Mouse (Mus musculus) E14TG2a.4 (cell line): ENCODE measurements around the gene Gm6020.

ENCODE experiments used
- H3K27me3 ChIP-seq: 2 replicates; pipeline ENCODE4 v1.6.1; 2014; ENCODE audit warnings: low read length, control low read depth; ENCODE audit not compliant: insufficient read depth
- H3K36me3 ChIP-seq: 2 replicates; pipeline ENCODE4 v1.6.1; 2014; ENCODE audit warnings: low read length, control low read depth; ENCODE audit not compliant: insufficient read depth
- H3K4me1 ChIP-seq: replicated peaks from 2 replicates; pipeline ENCODE4 v1.6.1; 2014; ENCODE audit warnings: low read depth, low read length, control low read depth
- H3K4me3 ChIP-seq: replicated peaks from 2 replicates; pipeline ENCODE4 v1.5.1; 2014; ENCODE audit warnings: mild to moderate bottlenecking, low read length
- H3K9me3 ChIP-seq: 2 replicates; pipeline ENCODE4 v1.6.1; 2014; ENCODE audit warnings: low read length, control low read depth
- CTCF ChIP-seq: conservative IDR thresholded peaks from 2 replicates; pipeline ENCODE4 v1.5.1; 2014; ENCODE audit warnings: low read length
- NANOG ChIP-seq: IDR thresholded peaks from 2 replicates; pipeline ENCODE4 v1.6.1; 2014; ENCODE audit warnings: borderline replicate concordance, low read length, mixed read lengths
- POU5F1 ChIP-seq: IDR thresholded peaks from 2 replicates; pipeline ENCODE4 v1.6.1; 2014; ENCODE audit warnings: low read length, borderline replicate concordance

The Gm6020 gene

DNA sequence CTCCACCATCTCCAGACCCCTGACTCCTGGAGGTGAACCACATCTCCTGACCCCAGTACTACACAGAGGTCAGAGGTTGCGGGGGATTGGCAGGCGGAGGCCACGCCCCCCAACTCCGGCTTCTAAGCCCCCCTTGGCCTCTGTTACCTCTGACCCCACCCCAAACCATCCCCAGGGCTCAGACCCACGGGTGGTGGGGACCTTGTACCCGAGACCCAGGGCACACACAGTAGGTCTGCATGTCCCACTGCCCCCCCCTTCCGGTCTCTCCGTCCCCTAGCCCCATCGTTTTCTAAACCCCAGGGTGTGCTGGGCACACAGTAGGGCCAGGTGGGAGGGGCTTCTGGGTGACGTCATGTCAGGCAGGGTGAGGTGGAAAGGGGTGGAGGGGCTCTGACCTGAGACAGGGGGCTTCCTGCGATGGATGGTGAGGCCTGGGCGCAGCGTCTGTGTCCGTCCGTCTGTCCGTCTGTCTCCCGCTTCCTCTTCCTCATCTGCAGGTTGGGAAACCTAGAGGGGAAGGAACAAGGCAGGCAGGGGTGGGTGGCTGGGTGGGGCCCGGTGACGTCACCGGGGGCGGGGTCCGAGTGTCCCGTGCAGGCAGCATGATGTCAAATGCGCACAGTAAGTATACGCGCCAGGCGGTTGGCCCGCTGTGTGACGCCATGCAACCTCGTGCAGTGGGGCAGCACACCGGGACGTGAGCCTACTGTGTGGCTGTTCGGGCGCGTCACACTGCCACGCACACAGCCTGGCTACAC lies 44.4 kb downstream of the Gm6020 start, which contains the start of gene Csf2ra:
Csf2ra (minus strand) TSS at position 489 of the 761 bp plus-strand sequence.
- TF ChIP-seq CTCF, result no peak
- no peak for TF ChIP-seq POU5F1
- TF ChIP-seq NANOG, result no peak
- 0 out of 2 replicates have a peak, but pooled peaks cover 2% of the 10 kb centered on the region for H3K4me1 ChIP-seq
- H3K27me3 ChIP-seq, result no peaks in the 10 kb centered on the region

More for the DNA sequence above, 44.4 kb downstream of the Gm6020 start, which contains the start of gene Csf2ra:
- Histone ChIP-seq H3K4me3 (peak within 1 kb of the TSS; percentile 78), H3K9me3 (peaks cover 9% of the 10 kb centered on the region), H3K36me3 (no peaks in the 10 kb centered on the region)
